Mouse (Mus musculus) cortical plate, adult 2 months (tissue): ENCODE measurements around the gene Prss41.

Experiments used
- CTCF ChIP-seq: fragments of 200-500 bp; IDR thresholded peaks from 2 replicates; pipeline ENCODE4 v1.5.1; 2011; ENCODE audit warnings: mild to moderate bottlenecking, control low read depth, low read length; ENCODE audit not compliant: insufficient read depth; ENCODE audit errors: extremely low read depth
- POLR2A ChIP-seq: fragments of 200-500 bp; IDR thresholded peaks from 2 replicates; pipeline ENCODE4 v1.6.1; 2011; ENCODE audit warnings: mild to moderate bottlenecking, low read length, control low read depth; ENCODE audit not compliant: insufficient read depth; ENCODE audit errors: extremely low read depth

GRCm38 (mm10) chr17:23829064-23829619, 14.8 kb downstream of the Prss41 start, which contains the start of gene Elob:
- 0 out of 2 replicates have a peak, but pooled peaks have one; percentile 25 for TF ChIP-seq POLR2A
- TF ChIP-seq CTCF: peak; percentile 49; the same call in 1 of the 2 replicates
